Mouse (Mus musculus) E14TG2a.4 (cell line): ENCODE results near the gene Plekhg3.

Source experiments
- CTCF ChIP-seq: conservative IDR thresholded peaks from 2 replicates; pipeline ENCODE4 v1.5.1; 2014; ENCODE audit warnings: low read length
- NANOG ChIP-seq: IDR thresholded peaks from 2 replicates; pipeline ENCODE4 v1.6.1; 2014; ENCODE audit warnings: borderline replicate concordance, low read length, mixed read lengths

DNA sequence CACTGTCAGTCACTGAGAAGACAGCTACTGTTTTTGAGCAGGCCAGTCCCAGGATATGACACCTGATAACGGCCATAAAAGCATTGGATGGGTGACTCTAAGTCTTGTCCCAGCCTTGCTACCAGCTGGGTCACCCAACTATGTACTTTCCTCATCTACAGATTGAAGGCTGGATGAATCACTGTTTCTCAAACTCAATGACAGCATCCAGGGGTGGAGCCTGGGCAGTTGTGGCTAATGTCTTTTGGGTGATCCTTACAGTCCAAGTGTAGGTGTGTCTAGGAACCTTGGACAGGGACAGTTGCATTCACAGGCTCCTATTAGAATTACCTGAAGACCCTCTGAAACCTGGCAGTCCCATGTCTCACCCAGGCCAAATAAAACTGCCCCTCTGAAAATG lies 49.1 kb downstream of the Plekhg3 start:
- TF ChIP-seq CTCF (no peak), NANOG (no peak)
